Mouse (Mus musculus) leukemia stem cell, adult 10-12 weeks (primary cell): ENCODE measurements around the gene Dazap2. TPM values are rescaled to one million over a fixed set of nuclear protein-coding genes. Genes with fewer than 3 reads are reported as not detected.

Experiments used
- polyA plus RNA-seq: library from polyadenylated mRNA; stranded (reverse); fragments of >175 nt; gene quantifications from 2 replicates; pipeline ENCODE4 v1.2.3, GENCODE M21; 2012; ENCODE audit warnings: low replicate concordance

The Dazap2 gene
- polyA plus RNA-seq = 33.9 and 56.9 TPM in 2 replicates

GRCm38 (mm10) chr15:100614996-100615824 lies at the start of gene Dazap2:
Dazap2 (plus strand) TSS chr15:100615349.

GRCm38 (mm10) chr15:100599276-100600046 lies 15.7 kb upstream of the Dazap2 start, which contains the start of gene Pou6f1:
Pou6f1 (minus strand) TSS chr15:100599984.

GRCm38 (mm10) chr15:100636700-100637501 lies 21.8 kb downstream of the Dazap2 start, which contains the start of gene Smagp:
Smagp (minus strand) TSS chr15:100636940.

GRCm38 (mm10) chr15:100669337-100669736 lies 54.2 kb downstream of the Dazap2 start, which contains the start of gene Bin2:
Bin2 (minus strand) TSS chr15:100669553.

Other genes starting within 250 kb of the Dazap2 start
- gene Gm5475, start 193.2 kb upstream of the Dazap2 start, polyA plus RNA-seq = 0.36 TPM in 1 of 2 replicates, not detected in the other
- gene Slc11a2, start 190.3 kb upstream of the Dazap2 start, polyA plus RNA-seq = 8.6 and 10.9 TPM in 2 replicates
- gene Letmd1, start 146.3 kb upstream of the Dazap2 start, polyA plus RNA-seq = 6.8 and 36.4 TPM in 2 replicates
- gene Csrnp2, start 119.9 kb upstream of the Dazap2 start, polyA plus RNA-seq = 1.6 and 1.7 TPM in 2 replicates
- 2.4 and 3.4 TPM in 2 replicates for gene Tfcp2, start 63.3 kb upstream of the Dazap2 start, polyA plus RNA-seq
- gene Pou6f1, start 15.4 kb upstream of the Dazap2 start, polyA plus RNA-seq = 20.5 and 35.0 TPM in 2 replicates
- 24.7 and 54.4 TPM in 2 replicates for gene Smagp, start 21.6 kb downstream of the Dazap2 start, polyA plus RNA-seq
- gene Bin2, start 54.2 kb downstream of the Dazap2 start, polyA plus RNA-seq = 86.9 and 195 TPM in 2 replicates
- 4.6 and 12.9 TPM in 2 replicates for gene Cela1, start 72.6 kb downstream of the Dazap2 start, polyA plus RNA-seq
- 5.8 and 9.5 TPM in 2 replicates for gene Galnt6, start 114.0 kb downstream of the Dazap2 start, polyA plus RNA-seq
- gene Slc4a8, start 146.4 kb downstream of the Dazap2 start, polyA plus RNA-seq = 2.9 and 5.0 TPM in 2 replicates